Mouse (Mus musculus) heart, postnatal 4 days (tissue): Measurements from ENCODE around the gene Clstn2. TPM values are rescaled to one million over a fixed set of nuclear protein-coding genes. Genes with fewer than 3 reads are reported as not detected.

Source experiments
- DNase-seq: peaks from one replicate; pipeline ENCODE4 v3.0.0; 2021
- total RNA-seq, 2 experiments: library from RNA; stranded (reverse); gene quantifications; 2 replicates each; pipeline ENCODE4 v1.2.3; 2021

Gene Clstn2
- total RNA-seq, 2 experiments from 2014 or later: 1.5 to 2.1 TPM

GRCm38 (mm10) chr9:97541419-97541818, 491.6 kb downstream of the Clstn2 start:
- DNase-seq: no peak

- DNase-seq: peak; percentile 19
These were observed 494.8 kb downstream of the Clstn2 start for GRCm38 (mm10) chr9:97538075-97538779.

GRCm38 (mm10) chr9:97534196-97534595, 498.8 kb downstream of the Clstn2 start:
- no peak for DNase-seq

GRCm38 (mm10) chr9:97533306-97533705, 499.7 kb downstream of the Clstn2 start:
- no peak for DNase-seq

GRCm38 (mm10) chr9:97532536-97532935, 500.4 kb downstream of the Clstn2 start:
- no peak for DNase-seq

GRCm38 (mm10) chr9:97527926-97528325, 505.1 kb downstream of the Clstn2 start:
- DNase-seq: no peak

GRCm38 (mm10) chr9:97527276-97527675, 505.7 kb downstream of the Clstn2 start:
- no peak for DNase-seq

- no peak for DNase-seq
These were observed 507.4 kb downstream of the Clstn2 start for GRCm38 (mm10) chr9:97525563-97525962.

GRCm38 (mm10) chr9:97524861-97525260, 508.1 kb downstream of the Clstn2 start:
- DNase-seq: no peak

GRCm38 (mm10) chr9:97520771-97521170, 512.2 kb downstream of the Clstn2 start:
- no peak for DNase-seq

GRCm38 (mm10) chr9:97517006-97517405, 516.0 kb downstream of the Clstn2 start:
- DNase-seq: no peak

GRCm38 (mm10) chr9:97514639-97515038, 518.3 kb downstream of the Clstn2 start:
- DNase-seq: no peak

GRCm38 (mm10) chr9:97512282-97512850, 520.6 kb downstream of the Clstn2 start:
- no peak for DNase-seq

GRCm38 (mm10) chr9:97501416-97501815, 531.6 kb downstream of the Clstn2 start:
- DNase-seq: no peak

- no peak for DNase-seq
These were observed 537.9 kb downstream of the Clstn2 start for GRCm38 (mm10) chr9:97495056-97495455.

GRCm38 (mm10) chr9:97491626-97492025, 541.4 kb downstream of the Clstn2 start:
- no peak for DNase-seq

GRCm38 (mm10) chr9:97490591-97491176, 542.3 kb downstream of the Clstn2 start:
- no peak for DNase-seq

- no peak for DNase-seq
These were observed 546.2 kb downstream of the Clstn2 start for GRCm38 (mm10) chr9:97486826-97487225.

GRCm38 (mm10) chr9:97481187-97481586, 551.8 kb downstream of the Clstn2 start:
- no peak for DNase-seq

GRCm38 (mm10) chr9:97476961-97477360, 556.0 kb downstream of the Clstn2 start:
- DNase-seq: no peak

GRCm38 (mm10) chr9:97476456-97476855, 556.5 kb downstream of the Clstn2 start:
- no peak for DNase-seq

- DNase-seq: peak; percentile 5
These were observed 558.1 kb downstream of the Clstn2 start for GRCm38 (mm10) chr9:97474896-97475295.

GRCm38 (mm10) chr9:97471014-97471591, 561.9 kb downstream of the Clstn2 start:
- DNase-seq: no peak

- DNase-seq: no peak
These were observed 572.5 kb downstream of the Clstn2 start for GRCm38 (mm10) chr9:97460452-97460851.
